Mouse (Mus musculus): ENCODE measurements around the gene Ppp1r13b. TPM values are rescaled to one million over a fixed set of nuclear protein-coding genes. Genes with fewer than 3 reads are reported as not detected.
A peak's percentile ranks its signal among the peaks of the same experiment; 100 is the strongest.

The Ppp1r13b gene
- total and polyA plus RNA-seq, 3 experiments: 1.5 to 8.7 TPM; not detected in 1

GRCm38 (mm10) chr12:111915781-111916180, 7.9 kb upstream of the Ppp1r13b start:
- Histone ChIP-seq H3K27me3 (ENCODE audit: control insufficient read depth in 1 of 2, insufficient read depth in 2 of 2, low read length in 2 of 2) (peaks cover 13 to 19% of the 10 kb centered on the region in 2 experiments), H3K4me3 (ENCODE audit: control insufficient read depth in 1 of 2, insufficient read depth in 1 of 2, low read depth in 2 of 2, low read length in 2 of 2) (no peak overlapping the region), H3K9me3 (replicated peaks; ENCODE audit: insufficient read depth, low read length) (no peaks in the 10 kb centered on the region), H3K27ac (ENCODE audit: control insufficient read depth, low read depth, low read length) (no peak overlapping the region), H3K36me3 (ENCODE audit: control insufficient read depth in 1 of 2, insufficient read depth in 2 of 2, low read length in 2 of 2) (no peaks in the 10 kb centered on the region), H3K79me2 (ENCODE audit: control insufficient read depth, insufficient read depth, low read length, poor library complexity) (no peaks in the 10 kb centered on the region), H3K4me1 (ENCODE audit: control insufficient read depth in 1 of 2, insufficient read depth in 2 of 2, low read length in 2 of 2) (no peaks in the 10 kb centered on the region), H3K9ac (ENCODE audit: control insufficient read depth, low read depth, low read length, poor library complexity, severe bottlenecking) (no peak overlapping the region)
- TF ChIP-seq TBP (IDR thresholded peaks at IDR 0.05; ENCODE audit: low read depth, low read length) (no peak), SIN3A (IDR thresholded peaks at IDR 0.05; ENCODE audit: low read length) (no peak), MYC (IDR thresholded peaks at IDR 0.05; ENCODE audit: low read depth, low read length) (no peak), CHD2 (IDR thresholded peaks at IDR 0.05; ENCODE audit: low read length) (no peak), CTCF (IDR thresholded peaks at IDR 0.05 in 2 of 3, conservative IDR thresholded peaks at IDR 0.05 in 1 of 3; ENCODE audit: control insufficient read depth in 1 of 3, insufficient read depth in 1 of 3, low read depth in 2 of 3, low read length in 3 of 3, poor library complexity in 1 of 3, severe bottlenecking in 1 of 3) (no peak), ELF1 (IDR thresholded peaks at IDR 0.05; ENCODE audit: low read depth, low read length) (no peak), GABPA (IDR thresholded peaks at IDR 0.05; ENCODE audit: low read depth, low read length) (no peak), MAZ (IDR thresholded peaks at IDR 0.05; ENCODE audit: low read depth, low read length) (no peak), ZKSCAN1 (IDR thresholded peaks at IDR 0.05; ENCODE audit: low read depth, low read length) (no peak), TCF12 (IDR thresholded peaks at IDR 0.05; ENCODE audit: low read depth, low read length) (no peak), MAX (IDR thresholded peaks at IDR 0.05; ENCODE audit: low read length) (no peak), NRF1 (IDR thresholded peaks at IDR 0.05; ENCODE audit: insufficient read depth, low read depth, low read length, poor library complexity, severe bottlenecking) (no peak)
- no peak for DNase-seq (ENCODE audit: low read depth, low spot score)

- Histone ChIP-seq H3K9ac (ENCODE audit: control insufficient read depth, low read depth, low read length, poor library complexity, severe bottlenecking) (no peak overlapping the region), H3K27me3 (ENCODE audit: control insufficient read depth in 1 of 2, insufficient read depth in 2 of 2, low read length in 2 of 2) (peaks cover 22 to 23% of the 10 kb centered on the region in 2 experiments), H3K9me3 (replicated peaks; ENCODE audit: insufficient read depth, low read length) (no peaks in the 10 kb centered on the region), H3K27ac (ENCODE audit: control insufficient read depth, low read depth, low read length) (no peak overlapping the region), H3K79me2 (ENCODE audit: control insufficient read depth, insufficient read depth, low read length, poor library complexity) (no peaks in the 10 kb centered on the region), H3K4me1 (ENCODE audit: control insufficient read depth in 1 of 2, insufficient read depth in 2 of 2, low read length in 2 of 2) (no peaks in the 10 kb centered on the region), H3K36me3 (ENCODE audit: control insufficient read depth in 1 of 2, insufficient read depth in 2 of 2, low read length in 2 of 2) (no peaks in the 10 kb centered on the region), H3K4me3 (ENCODE audit: control insufficient read depth in 1 of 2, insufficient read depth in 1 of 2, low read depth in 2 of 2, low read length in 2 of 2) (no peak overlapping the region)
- no peak for DNase-seq (ENCODE audit: low read depth, low spot score)
- TF ChIP-seq SIN3A (IDR thresholded peaks at IDR 0.05; ENCODE audit: low read length): no peak
- no peak for TF ChIP-seq GATA1 (IDR thresholded peaks at IDR 0.05; ENCODE audit: low read depth, low read length)
Measured at GRCm38 (mm10) chr12:111914031-111914430, 6.1 kb upstream of the Ppp1r13b start.

GRCm38 (mm10) chr12:111912802-111913201, 4.9 kb upstream of the Ppp1r13b start:
- no peaks in the 10 kb centered on the region for H3K36me3 ChIP-seq (ENCODE audit: control insufficient read depth in 1 of 2, insufficient read depth in 2 of 2, low read length in 2 of 2)
- H3K9me3 ChIP-seq (replicated peaks; ENCODE audit: insufficient read depth, low read length): no peaks in the 10 kb centered on the region
- no peak overlapping the region for H3K9ac ChIP-seq (ENCODE audit: control insufficient read depth, low read depth, low read length, poor library complexity, severe bottlenecking)
- H3K27ac ChIP-seq (ENCODE audit: control insufficient read depth, low read depth, low read length): no peak overlapping the region
- peak; percentile 35 for DNase-seq (ENCODE audit: low read depth, low spot score)
- TF ChIP-seq MAFK (IDR thresholded peaks at IDR 0.05; ENCODE audit: borderline replicate concordance, low read depth, low read length): no peak
- no peak for TF ChIP-seq MYC (IDR thresholded peaks at IDR 0.05; ENCODE audit: low read depth, low read length)
- TF ChIP-seq TBP (IDR thresholded peaks at IDR 0.05; ENCODE audit: low read depth, low read length): no peak
- no peak for TF ChIP-seq NRF1 (IDR thresholded peaks at IDR 0.05; ENCODE audit: insufficient read depth, low read depth, low read length, poor library complexity, severe bottlenecking)
- TF ChIP-seq CTCF (IDR thresholded peaks at IDR 0.05 in 2 of 3, conservative IDR thresholded peaks at IDR 0.05 in 1 of 3; ENCODE audit: control insufficient read depth in 1 of 3, insufficient read depth in 1 of 3, low read depth in 2 of 3, low read length in 3 of 3, poor library complexity in 1 of 3, severe bottlenecking in 1 of 3): no peak
- TF ChIP-seq POLR2AphosphoS5 (IDR thresholded peaks at IDR 0.05; ENCODE audit: borderline replicate concordance, low read depth, low read length): no peak
- no peak for TF ChIP-seq GABPA (IDR thresholded peaks at IDR 0.05; ENCODE audit: low read depth, low read length)
- no peak for TF ChIP-seq CHD1 (IDR thresholded peaks at IDR 0.05; ENCODE audit: low read depth, low read length)
- no peak for TF ChIP-seq UBTF (IDR thresholded peaks at IDR 0.05; ENCODE audit: borderline replicate concordance, insufficient read depth, low read depth, low read length)
- no peak for TF ChIP-seq NELFE (IDR thresholded peaks at IDR 0.05; ENCODE audit: low read depth, low read length)
- H3K27me3 ChIP-seq (ENCODE audit: control insufficient read depth in 1 of 2, insufficient read depth in 2 of 2, low read length in 2 of 2): peaks cover 24 to 25% of the 10 kb centered on the region in 2 experiments
- no peaks in the 10 kb centered on the region for H3K4me1 ChIP-seq (ENCODE audit: control insufficient read depth in 1 of 2, insufficient read depth in 2 of 2, low read length in 2 of 2)
- no peaks in the 10 kb centered on the region; the same call in 1 of the 2 replicates for H3K79me2 ChIP-seq (ENCODE audit: control insufficient read depth, insufficient read depth, low read length, poor library complexity)
- no peak overlapping the region for H3K4me3 ChIP-seq (ENCODE audit: control insufficient read depth in 1 of 2, insufficient read depth in 1 of 2, low read depth in 2 of 2, low read length in 2 of 2)

Measured in MEL (cell line).